Comparison of ENCODE assay signal across 21 mouse cellular contexts in genomic region chr12:103273732-103274131, GRCm38 (mm10). TPM values are rescaled to one million over a fixed set of nuclear protein-coding genes. Genes with fewer than 3 reads are reported as not detected.
"Had no signal": no experiment of that assay in that cellular context is flagged by ENCODE, and none has a peak within 500 bp of the region (broad histone marks: within the 10 kb centered on the region; RNA-seq: fewer than 3 reads in every experiment).

No protein-coding gene starts in this region.

- H3K27ac ChIP-seq: liver, embryonic 15.5 days; lung, embryonic 15.5 days; midbrain, embryonic 10.5 days; midbrain, embryonic 12.5 days; midbrain, embryonic 15.5 days; neural tube, embryonic 12.5 days had no signal

- H3K4me1 ChIP-seq: liver, embryonic 15.5 days; lung, embryonic 15.5 days; midbrain, embryonic 10.5 days; midbrain, embryonic 12.5 days; midbrain, embryonic 15.5 days; neural tube, embryonic 12.5 days had no signal

- H3K36me3 ChIP-seq: liver, embryonic 15.5 days; lung, embryonic 15.5 days; midbrain, embryonic 10.5 days; midbrain, embryonic 12.5 days; midbrain, embryonic 15.5 days; neural tube, embryonic 12.5 days had no signal

- H3K9me3 ChIP-seq: liver, embryonic 15.5 days; lung, embryonic 15.5 days; midbrain, embryonic 15.5 days; neural tube, embryonic 12.5 days had no signal

- H3K27me3 ChIP-seq: liver, embryonic 15.5 days; lung, embryonic 15.5 days; midbrain, embryonic 12.5 days; midbrain, embryonic 15.5 days; neural tube, embryonic 12.5 days had no signal

- H3K4me2 ChIP-seq: liver, embryonic 15.5 days; lung, embryonic 15.5 days; midbrain, embryonic 12.5 days; midbrain, embryonic 15.5 days; neural tube, embryonic 12.5 days had no signal

- DNase-seq: liver, postnatal 0 days; lung, adult 2 months; lung, postnatal 10 days; lung, postnatal 4 days; right cerebral cortex, postnatal 14 days; thymus, adult 18-20 months; thymus, postnatal 14 days; thymus, postnatal 36 days had no signal

- H3K4me3 ChIP-seq: liver, embryonic 15.5 days; lung, embryonic 15.5 days; midbrain, embryonic 10.5 days; midbrain, embryonic 12.5 days; midbrain, embryonic 15.5 days; neural tube, embryonic 12.5 days had no signal

- ATAC-seq: liver, postnatal 0 days; midbrain, embryonic 15.5 days had no signal

- H3K9ac ChIP-seq: liver, embryonic 15.5 days; liver, postnatal 0 days; lung, embryonic 15.5 days; midbrain, embryonic 12.5 days; midbrain, embryonic 15.5 days; neural tube, embryonic 12.5 days had no signal

RNA-seq across cellular contexts. Expression of gene Prima1, which starts 31.8 kb away (rescaled TPM):
- total RNA-seq: megakaryocyte-erythroid progenitor cell, adult 5-6 weeks; monocyte, adult 5-6 weeks; neutrophil, adult 5-6 weeks had no signal
- polyA plus RNA-seq: liver, embryonic 15.5 days; liver, postnatal 0 days; spleen, adult 2 months; thymus, postnatal 0 days had no signal

RNA-seq across cellular contexts. Expression of gene Fam181a, which starts 37.0 kb away (rescaled TPM):
- total RNA-seq: megakaryocyte-erythroid progenitor cell, adult 5-6 weeks; monocyte, adult 5-6 weeks; neutrophil, adult 5-6 weeks had no signal
- polyA plus RNA-seq: liver, embryonic 15.5 days; liver, postnatal 0 days; lung, embryonic 15.5 days; spleen, adult 2 months; stomach, embryonic 14.5 days; stomach, embryonic 16.5 days; thymus, postnatal 0 days had no signal
